Mouse (Mus musculus) myocyte (in vitro differentiated cells): ENCODE results near the gene Clec16a. TPM values are rescaled to one million over a fixed set of nuclear protein-coding genes. Genes with fewer than 3 reads are reported as not detected.

Experiments used
- H3K27me3 ChIP-seq: one replicate; pipeline ENCODE4 v1.6.1; 2011; ENCODE audit not compliant: control insufficient read depth, insufficient read depth, insufficient read length
- H3K36me3 ChIP-seq: one replicate; pipeline ENCODE4 v1.6.1; 2011; ENCODE audit not compliant: control insufficient read depth, insufficient read depth
- H3K4me2 ChIP-seq: one replicate; pipeline ENCODE4 v1.6.1; 2011; ENCODE audit warnings: low read depth, control low read depth
- H3K4me3 ChIP-seq: one replicate; pipeline ENCODE4 v1.5.1; 2011; ENCODE audit warnings: mild to moderate bottlenecking, control low read depth, moderate library complexity
- H3K79me2 ChIP-seq: one replicate; pipeline ENCODE4 v1.6.1; 2011; ENCODE audit not compliant: control insufficient read depth, insufficient read depth
- H3ac ChIP-seq: one replicate; pipeline ENCODE4 v1.6.1; 2011; ENCODE audit not compliant: control insufficient read depth, insufficient read length
- CEBPB ChIP-seq: IDR thresholded peaks from 2 replicates; pipeline ENCODE4 v1.6.1; 2011; ENCODE audit warnings: mild to moderate bottlenecking, moderate library complexity; ENCODE audit not compliant: poor library complexity, insufficient read depth, severe bottlenecking
- E2F4 ChIP-seq: IDR thresholded peaks from one replicate; pipeline ENCODE4 v1.6.1; 2011; ENCODE audit warnings: mild to moderate bottlenecking, control low read depth, moderate library complexity; ENCODE audit not compliant: insufficient read depth
- MAX ChIP-seq: IDR thresholded peaks from one replicate; pipeline ENCODE4 v1.6.1; 2011; ENCODE audit warnings: low read depth, mild to moderate bottlenecking, control low read depth
- MYOD1 ChIP-seq, 3 experiments: IDR thresholded peaks; one replicate each; pipeline ENCODE4 v1.6.1; 2011; ENCODE audit warnings: control low read depth in 2 of 3, low read depth in 2 of 3, mild to moderate bottlenecking in 2 of 3, moderate library complexity in 1 of 3; ENCODE audit not compliant: insufficient read length in 2 of 3, control insufficient read depth in 1 of 3
- MYOG ChIP-seq, 3 experiments: IDR thresholded peaks; one replicate each; pipeline ENCODE4 v1.6.1; 2011; ENCODE audit warnings: control low read depth in 2 of 3, low read depth in 2 of 3, mild to moderate bottlenecking in 2 of 3; ENCODE audit not compliant: insufficient read length in 2 of 3, control insufficient read depth in 1 of 3, insufficient read depth in 1 of 3
- POLR2A ChIP-seq: IDR thresholded peaks from one replicate; pipeline ENCODE4 v1.6.1; 2011; ENCODE audit warnings: low read depth, mild to moderate bottlenecking, control low read depth, moderate library complexity; ENCODE audit not compliant: insufficient read length
- POLR2AphosphoS2 ChIP-seq: IDR thresholded peaks from one replicate; pipeline ENCODE4 v1.6.1; 2011; ENCODE audit warnings: low read depth, control low read depth; ENCODE audit not compliant: insufficient read length
- REST ChIP-seq: IDR thresholded peaks from one replicate; pipeline ENCODE4 v1.6.1; 2011; ENCODE audit warnings: mild to moderate bottlenecking, control low read depth, moderate library complexity; ENCODE audit not compliant: insufficient read depth, insufficient read length
- SRF ChIP-seq: IDR thresholded peaks from one replicate; pipeline ENCODE4 v1.6.1; 2011; ENCODE audit warnings: low read depth; ENCODE audit not compliant: control insufficient read depth, insufficient read length
- TCF12 ChIP-seq: IDR thresholded peaks from one replicate; pipeline ENCODE4 v1.6.1; 2011; ENCODE audit warnings: mild to moderate bottlenecking, control low read depth; ENCODE audit not compliant: poor library complexity, insufficient read depth, severe bottlenecking
- TCF3 ChIP-seq: IDR thresholded peaks from one replicate; pipeline ENCODE4 v1.6.1; 2011; ENCODE audit warnings: low read depth, control low read depth; ENCODE audit not compliant: insufficient read length
- USF1 ChIP-seq: IDR thresholded peaks from one replicate; pipeline ENCODE4 v1.6.1; 2011; ENCODE audit warnings: low read depth, mild to moderate bottlenecking, control low read depth, moderate library complexity
- polyA plus RNA-seq: library from polyadenylated mRNA; unstranded; fragments of >200 nt; fragmentation: generic; extraction: Trizol; gene quantifications from one replicate; pipeline ENCODE4 v1.2.1, GENCODE M21; 2012; ENCODE audit warnings: missing spikeins

The Clec16a gene
- polyA plus RNA-seq, 1 experiment, result 15.5 TPM

DNA sequence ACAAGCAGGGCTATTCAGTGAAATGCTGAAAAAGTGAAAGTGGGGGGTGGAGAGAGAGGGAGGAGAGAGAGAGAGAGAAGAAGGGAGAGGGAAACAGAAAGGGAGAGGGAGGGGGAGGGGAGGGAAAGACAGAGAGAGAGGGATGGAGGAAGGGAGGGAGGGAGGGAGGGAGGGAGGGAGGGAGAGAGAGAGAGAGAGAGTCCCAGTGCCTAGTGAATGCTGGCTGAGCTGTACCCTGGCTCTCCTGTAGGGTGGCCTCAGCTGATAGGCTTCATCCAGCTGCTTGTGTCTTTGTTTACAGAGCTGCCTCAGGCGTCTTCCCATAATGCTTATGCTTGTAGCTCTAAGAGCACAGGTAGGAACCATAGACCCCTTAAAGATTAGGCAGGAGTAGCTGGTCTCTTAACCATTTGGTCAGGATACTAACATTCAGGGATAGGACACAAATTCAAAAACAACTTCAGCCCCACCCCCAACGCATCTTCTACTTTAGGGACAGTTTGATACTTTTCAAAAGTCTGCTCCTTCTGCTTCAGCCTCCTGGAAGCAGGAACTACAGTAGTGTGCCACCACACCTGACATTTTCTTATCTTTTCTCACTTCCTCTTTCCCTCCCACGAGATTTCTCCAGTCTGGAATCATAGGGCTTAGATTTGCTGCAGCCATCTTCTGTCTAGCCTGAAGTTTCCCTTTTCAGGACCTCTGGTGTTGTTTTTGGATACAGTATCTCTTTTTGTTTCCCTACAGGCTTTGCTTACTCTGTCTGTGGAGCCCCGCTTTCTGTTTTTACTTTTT lies 225.6 kb downstream of the Clec16a start:
- Histone ChIP-seq H3ac (no peak overlapping the region), H3K79me2 (no peaks in the 10 kb centered on the region), H3K4me2 (peak overlapping the region; percentile 36), H3K4me3 (no peak overlapping the region), H3K36me3 (no peaks in the 10 kb centered on the region), H3K27me3 (no peaks in the 10 kb centered on the region)
- TF ChIP-seq MYOG (IDR thresholded peaks at IDR 0.05; ENCODE audit: control insufficient read depth in 1 of 3, insufficient read depth in 1 of 3, insufficient read length in 2 of 3, low read depth in 2 of 3) (no peak), TCF12 (no peak), REST (no peak), MAX (no peak), MYOD1 (IDR thresholded peaks at IDR 0.05; ENCODE audit: control insufficient read depth in 1 of 3, insufficient read length in 2 of 3, low read depth in 2 of 3) (no peak), E2F4 (no peak), SRF (no peak), USF1 (no peak), CEBPB (no peak), TCF3 (no peak), POLR2AphosphoS2 (no peak), POLR2A (no peak)

GRCm38 (mm10) chr16:10771769-10772510 lies 226.8 kb downstream of the Clec16a start:
- H3K4me2 ChIP-seq, result no peak overlapping the region
- H3K27me3 ChIP-seq, result no peaks in the 10 kb centered on the region
- H3K36me3 ChIP-seq, result no peaks in the 10 kb centered on the region
- H3K4me3 ChIP-seq, result no peak overlapping the region
- H3ac ChIP-seq, result no peak overlapping the region
- TF ChIP-seq MAX, result no peak
- no peak for TF ChIP-seq REST
- TF ChIP-seq TCF3, result no peak
- TF ChIP-seq E2F4, result no peak
- no peak for TF ChIP-seq USF1
- no peaks in the 10 kb centered on the region for H3K79me2 ChIP-seq

DNA sequence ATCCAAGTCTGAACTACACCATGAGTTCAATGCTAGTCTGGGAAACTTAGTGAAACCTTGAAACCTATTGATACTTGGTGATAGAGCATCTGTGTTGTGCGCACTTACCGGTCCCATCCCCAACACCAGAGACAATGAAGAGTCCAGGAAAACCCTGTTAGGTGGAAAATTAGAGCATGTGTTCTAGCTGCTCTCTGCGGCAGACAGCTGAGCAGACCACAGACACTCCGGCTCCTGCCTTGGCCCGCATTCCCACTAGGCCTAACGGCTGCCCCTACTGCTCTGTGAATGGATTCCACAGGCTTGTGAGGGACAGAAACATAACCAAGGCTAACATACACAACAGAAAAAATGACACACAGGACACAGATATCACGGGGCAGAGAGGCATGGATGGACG lies 228.4 kb downstream of the Clec16a start:
- Histone ChIP-seq H3K36me3 (no peaks in the 10 kb centered on the region), H3K4me2 (no peak overlapping the region), H3K79me2 (no peaks in the 10 kb centered on the region), H3K4me3 (no peak overlapping the region), H3K27me3 (no peaks in the 10 kb centered on the region), H3ac (no peak overlapping the region)
- TF ChIP-seq MYOD1 (IDR thresholded peaks at IDR 0.05; ENCODE audit: control insufficient read depth in 1 of 3, insufficient read length in 2 of 3, low read depth in 2 of 3) (peak in 2 of 3 experiments; percentile 10 to 40), MYOG (IDR thresholded peaks at IDR 0.05; ENCODE audit: control insufficient read depth in 1 of 3, insufficient read depth in 1 of 3, insufficient read length in 2 of 3, low read depth in 2 of 3) (peak in 2 of 3 experiments; percentile 19 to 67), POLR2AphosphoS2 (no peak)

DNA sequence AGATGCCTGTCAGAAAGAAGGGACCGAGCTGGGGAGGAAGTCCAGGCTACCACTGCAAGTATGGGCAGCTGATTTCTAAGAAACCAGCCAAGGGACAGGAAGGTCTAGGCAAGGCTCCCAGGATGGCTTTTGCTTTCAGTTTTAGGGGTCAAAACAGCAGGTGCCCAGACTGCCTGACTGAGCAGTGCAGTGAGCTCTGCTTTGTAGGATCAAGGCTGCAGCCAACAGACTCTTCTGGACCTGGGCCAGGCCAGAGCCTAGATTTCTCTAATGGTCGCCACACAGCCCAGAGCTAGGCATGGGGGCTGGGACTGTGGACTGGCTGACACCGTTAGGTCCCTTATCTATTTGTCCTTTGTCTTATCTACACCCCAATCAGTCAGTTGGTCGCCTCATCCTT lies 229.6 kb downstream of the Clec16a start:
- no peak for TF ChIP-seq MYOD1 (IDR thresholded peaks at IDR 0.05; ENCODE audit: control insufficient read depth in 1 of 3, insufficient read length in 2 of 3, low read depth in 2 of 3)
- TF ChIP-seq TCF12, result no peak
- no peaks in the 10 kb centered on the region for H3K79me2 ChIP-seq
- H3K27me3 ChIP-seq, result no peaks in the 10 kb centered on the region
- no peak overlapping the region for H3K4me3 ChIP-seq
- no peak overlapping the region for H3K4me2 ChIP-seq
- H3K36me3 ChIP-seq, result no peaks in the 10 kb centered on the region
- H3ac ChIP-seq, result no peak overlapping the region

- no peaks in the 10 kb centered on the region for H3K79me2 ChIP-seq
- H3ac ChIP-seq, result no peak overlapping the region
- no peaks in the 10 kb centered on the region for H3K36me3 ChIP-seq
- H3K4me2 ChIP-seq, result peak overlapping the region; percentile 57
- no peaks in the 10 kb centered on the region for H3K27me3 ChIP-seq
- TF ChIP-seq MYOD1 (IDR thresholded peaks at IDR 0.05; ENCODE audit: control insufficient read depth in 1 of 3, insufficient read length in 2 of 3, low read depth in 2 of 3) (peak; percentile 20 to 94 (median 93)), MAX (no peak), USF1 (no peak), TCF3 (peak; percentile 43), CEBPB (0 out of 2 replicates have a peak, but pooled peaks have one; percentile 7), MYOG (IDR thresholded peaks at IDR 0.05; ENCODE audit: control insufficient read depth in 1 of 3, insufficient read depth in 1 of 3, insufficient read length in 2 of 3, low read depth in 2 of 3) (peak; percentile 33 to 91 (median 80)), TCF12 (peak; percentile 38)
- no peak overlapping the region for H3K4me3 ChIP-seq
These were observed 231.2 kb downstream of the Clec16a start for GRCm38 (mm10) chr16:10776322-10776721.
